Mouse (Mus musculus) heart, embryonic 16.5 days (tissue): ENCODE results near the gene Tubg2. TPM values are rescaled to one million over a fixed set of nuclear protein-coding genes. Genes with fewer than 3 reads are reported as not detected.

Source experiments
- ATAC-seq: fragments of 200-750 bp; cut with Nextera tagmentation; replicated peaks from 2 replicates; pipeline ENCODE4 v1.8.0; 2017; ENCODE audit warnings: moderate number of reproducible peaks; ENCODE audit not compliant: insufficient read depth, low FRiP score; ENCODE audit errors: extremely low read depth
- H3K27ac ChIP-seq: fragments of 300-500 bp; sonication (generic); 2 replicates; pipeline ENCODE4 v1.5.1; 2014; ENCODE audit warnings: mild to moderate bottlenecking, low read length, control low read depth, moderate library complexity
- H3K27me3 ChIP-seq: fragments of 300-500 bp; sonication (generic); 2 replicates; pipeline ENCODE4 v1.6.1; 2014; ENCODE audit warnings: low read length, mixed read lengths; ENCODE audit not compliant: control insufficient read depth, insufficient read depth
- H3K36me3 ChIP-seq: fragments of 300-500 bp; sonication (generic); 2 replicates; pipeline ENCODE4 v1.6.1; 2014; ENCODE audit not compliant: control insufficient read depth, insufficient read depth
- H3K4me1 ChIP-seq: fragments of 300-500 bp; sonication (generic); 2 replicates; pipeline ENCODE4 v1.6.1; 2014; ENCODE audit warnings: low read length, mixed read lengths; ENCODE audit not compliant: control insufficient read depth, insufficient read depth
- H3K4me2 ChIP-seq: fragments of 300-500 bp; sonication (generic); 2 replicates; pipeline ENCODE4 v1.6.1; 2014; ENCODE audit warnings: low read depth, mild to moderate bottlenecking, control low read depth, low read length
- H3K4me3 ChIP-seq: fragments of 300-500 bp; sonication (generic); 2 replicates; pipeline ENCODE4 v1.5.1; 2014; ENCODE audit warnings: mild to moderate bottlenecking, control low read depth, low read length
- H3K9ac ChIP-seq: fragments of 300-500 bp; sonication (generic); 2 replicates; pipeline ENCODE4 v1.6.1; 2014; ENCODE audit warnings: low read length, control low read depth
- H3K9me3 ChIP-seq: fragments of 300-500 bp; sonication (generic); replicated peaks from 2 replicates; pipeline ENCODE4 v1.6.1; 2016; ENCODE audit warnings: low read length; ENCODE audit not compliant: control insufficient read depth
- WGBS: fragments of 180-500 bp; shearing (Covaris S2); extraction: QIAGEN DNeasy Blood & Tissue Kit; methylation state at CpG from one replicate; pipeline ENCODE4 v1.1.7; 2014; 5-methylcytosine and 5-hydroxymethylcytosine counted together
- polyA plus RNA-seq: library from polyadenylated mRNA; unstranded; fragments of >200 nt; fragmentation: Nextera tagmentation; extraction: Ambion mirVana; gene quantifications from 2 replicates; pipeline ENCODE4 v1.2.1, GENCODE M21; 2015

Gene Tubg2
- polyA plus RNA-seq, result 3.0 and 3.3 TPM in 2 replicates

DNA sequence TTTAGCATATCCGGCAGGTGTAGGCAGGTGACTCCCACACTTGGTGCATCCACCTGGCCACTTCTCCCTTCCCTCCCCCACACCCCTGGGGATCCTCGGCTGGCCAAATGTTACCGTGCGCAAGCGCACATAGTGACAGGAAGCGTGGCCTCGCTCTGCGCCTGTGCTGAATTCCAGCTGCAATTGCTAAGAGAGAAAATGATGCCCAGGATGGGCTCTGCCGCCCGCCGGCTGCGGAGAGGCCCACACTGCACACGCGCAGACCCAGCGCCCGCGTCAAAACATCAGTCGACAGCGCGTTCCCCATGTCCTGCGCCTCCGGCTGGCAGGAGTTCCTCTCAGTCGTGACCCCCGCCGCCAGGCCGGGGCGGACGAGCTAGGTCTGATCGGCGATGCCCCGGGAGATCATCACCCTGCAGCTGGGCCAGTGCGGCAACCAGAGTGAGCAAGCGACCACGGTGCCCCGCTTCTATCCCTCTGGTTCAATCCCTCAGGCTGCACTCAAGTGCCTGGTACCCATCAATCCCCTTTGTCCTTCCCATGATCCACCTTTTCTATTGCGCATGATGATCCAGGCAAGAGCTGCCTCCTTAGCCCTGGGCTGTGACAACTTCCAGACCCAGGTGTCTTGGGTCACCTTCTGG, at the start of gene Tubg2:
Gene Tubg2, plus strand, starts transcription at position 180 of the 644 bp plus-strand sequence.
- no peaks in the 10 kb centered on the region for H3K9me3 ChIP-seq
- peak within 1 kb of the TSS; percentile 93 for H3K4me2 ChIP-seq
- no peaks in the 10 kb centered on the region for H3K27me3 ChIP-seq
- H3K4me1 ChIP-seq, result peaks cover 6% of the 10 kb centered on the region; the same call in 1 of the 2 replicates
- H3K27ac ChIP-seq, result peak within 1 kb of the TSS; percentile 39; the same call in 1 of the 2 replicates
- H3K4me3 ChIP-seq, result peak within 1 kb of the TSS; percentile 57
- 3% methylated on average over 36 of the region's 36 CpGs for WGBS
- ATAC-seq, result peak; percentile 74
- peak within 1 kb of the TSS; percentile 76 for H3K9ac ChIP-seq
- no peaks in the 10 kb centered on the region for H3K36me3 ChIP-seq

- Histone ChIP-seq H3K36me3 (no peaks in the 10 kb centered on the region), H3K4me2 (no peak overlapping the region), H3K9me3 (no peaks in the 10 kb centered on the region), H3K27me3 (no peaks in the 10 kb centered on the region), H3K4me3 (no peak overlapping the region), H3K27ac (no peak overlapping the region), H3K9ac (no peak overlapping the region), H3K4me1 (no peaks in the 10 kb centered on the region; the same call in 1 of the 2 replicates)
- no peak for ATAC-seq
- WGBS, result 80% methylated on average over 4 of the region's 4 CpGs
These were observed 46.4 kb upstream of the Tubg2 start for GRCm38 (mm10) chr11:101109351-101109750.

DNA sequence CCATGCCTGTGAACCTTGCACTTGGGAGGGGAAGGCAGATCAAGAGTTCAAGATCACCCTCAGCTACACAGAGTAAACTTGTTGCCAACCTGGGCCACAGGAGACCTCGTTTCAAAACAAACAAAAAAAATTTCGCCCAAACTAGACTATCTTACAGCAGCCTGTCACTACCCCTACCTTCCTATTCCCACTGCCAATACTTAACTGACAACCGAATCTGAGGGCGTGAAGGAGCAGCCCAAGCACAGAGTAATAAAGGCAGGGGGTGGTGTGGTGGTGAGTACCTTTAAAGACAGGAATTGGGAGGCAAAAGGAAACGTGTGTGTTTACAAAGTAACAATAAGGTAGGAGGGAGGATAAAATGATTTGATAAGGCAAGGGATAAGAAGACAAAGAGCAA, 45.0 kb upstream of the Tubg2 start:
- peaks cover 3% of the 10 kb centered on the region; the same call in 1 of the 2 replicates for H3K4me1 ChIP-seq
- no peak for ATAC-seq
- no peak overlapping the region for H3K4me3 ChIP-seq
- H3K9ac ChIP-seq, result no peak overlapping the region
- no peak overlapping the region for H3K27ac ChIP-seq
- 50% methylated on average over 5 of the region's 5 CpGs for WGBS
- no peaks in the 10 kb centered on the region for H3K9me3 ChIP-seq
- H3K4me2 ChIP-seq, result no peak overlapping the region
- no peaks in the 10 kb centered on the region for H3K27me3 ChIP-seq
- H3K36me3 ChIP-seq, result no peaks in the 10 kb centered on the region

GRCm38 (mm10) chr11:101111178-101111577, 44.5 kb upstream of the Tubg2 start:
- no peak overlapping the region for H3K4me2 ChIP-seq
- H3K4me1 ChIP-seq, result peaks cover 4% of the 10 kb centered on the region; the same call in 1 of the 2 replicates
- WGBS, result 88% methylated on average over 4 of the region's 4 CpGs
- ATAC-seq, result no peak
- no peak overlapping the region for H3K4me3 ChIP-seq
- H3K27ac ChIP-seq, result no peak overlapping the region
- H3K27me3 ChIP-seq, result no peaks in the 10 kb centered on the region
- no peaks in the 10 kb centered on the region for H3K36me3 ChIP-seq
- H3K9ac ChIP-seq, result no peak overlapping the region
- no peaks in the 10 kb centered on the region for H3K9me3 ChIP-seq

DNA sequence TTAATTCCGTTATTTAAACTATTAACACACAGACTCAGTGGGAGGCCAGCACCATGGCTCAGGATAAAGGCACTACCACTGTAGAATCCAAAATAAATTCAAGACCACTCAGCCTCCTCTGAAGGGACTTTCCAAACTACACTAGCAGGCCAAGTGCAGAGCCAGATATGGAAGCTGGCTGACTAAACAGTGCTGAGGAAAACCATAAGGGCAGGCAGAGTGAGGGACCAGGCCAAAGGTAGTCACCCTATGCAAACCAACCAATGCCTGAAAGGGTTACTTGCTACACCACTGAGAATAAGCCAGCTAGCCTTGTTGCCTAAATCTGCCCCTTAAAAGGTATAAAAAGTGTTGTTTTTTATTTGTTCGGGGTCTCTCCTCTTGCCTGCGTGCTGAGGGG, 43.5 kb upstream of the Tubg2 start:
- H3K4me2 ChIP-seq, result no peak overlapping the region
- peaks cover 4% of the 10 kb centered on the region; the same call in 1 of the 2 replicates for H3K4me1 ChIP-seq
- H3K9me3 ChIP-seq, result no peaks in the 10 kb centered on the region
- no peaks in the 10 kb centered on the region for H3K36me3 ChIP-seq
- WGBS, result 89% methylated on average over 3 of the region's 3 CpGs
- no peak overlapping the region for H3K27ac ChIP-seq
- H3K4me3 ChIP-seq, result no peak overlapping the region
- ATAC-seq, result no peak
- no peak overlapping the region for H3K9ac ChIP-seq
- no peaks in the 10 kb centered on the region for H3K27me3 ChIP-seq

DNA sequence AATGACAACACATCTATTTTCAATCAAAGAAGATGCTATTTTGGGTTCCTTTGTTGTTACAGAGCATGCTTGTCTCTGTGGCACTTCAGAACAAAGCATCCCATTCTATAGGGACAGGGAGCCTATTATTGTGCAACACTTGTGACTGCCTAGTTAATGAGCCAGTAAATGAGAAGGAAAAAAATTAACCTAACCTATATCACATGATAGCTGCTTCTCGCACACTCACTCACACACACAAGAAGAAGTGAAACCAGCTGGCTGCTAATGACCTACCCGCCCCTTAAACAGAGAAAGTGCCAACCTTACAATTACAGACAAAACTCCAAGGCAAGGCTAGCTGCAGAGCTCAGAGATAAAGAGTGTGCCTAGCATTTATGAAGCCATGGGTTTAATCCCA, 40.1 kb upstream of the Tubg2 start:
- H3K4me1 ChIP-seq, result peaks cover 17% of the 10 kb centered on the region
- no peak overlapping the region for H3K4me3 ChIP-seq
- H3K9ac ChIP-seq, result 0 out of 2 replicates have a peak overlapping the region, but pooled peaks have one; percentile 5
- H3K4me2 ChIP-seq, result no peak overlapping the region
- no peaks in the 10 kb centered on the region for H3K27me3 ChIP-seq
- no peak for ATAC-seq
- H3K36me3 ChIP-seq, result no peaks in the 10 kb centered on the region
- H3K27ac ChIP-seq, result no peak overlapping the region
- no peaks in the 10 kb centered on the region for H3K9me3 ChIP-seq
- 81% methylated on average over 2 of the region's 2 CpGs for WGBS

- ATAC-seq, result no peak
- H3K4me1 ChIP-seq, result peaks cover 28% of the 10 kb centered on the region
- H3K27me3 ChIP-seq, result no peaks in the 10 kb centered on the region
- H3K4me2 ChIP-seq, result peak overlapping the region; percentile 76
- peak overlapping the region; percentile 99 for H3K4me3 ChIP-seq
- H3K36me3 ChIP-seq, result peaks cover 8% of the 10 kb centered on the region; the same call in 1 of the 2 replicates
- H3K27ac ChIP-seq, result peak overlapping the region; percentile 21; the same call in 1 of the 2 replicates
- 18% methylated on average over 4 of the region's 4 CpGs for WGBS
- H3K9me3 ChIP-seq, result no peaks in the 10 kb centered on the region
- peak overlapping the region; percentile 96 for H3K9ac ChIP-seq
These were observed 37.6 kb upstream of the Tubg2 start for GRCm38 (mm10) chr11:101118105-101118504.

DNA sequence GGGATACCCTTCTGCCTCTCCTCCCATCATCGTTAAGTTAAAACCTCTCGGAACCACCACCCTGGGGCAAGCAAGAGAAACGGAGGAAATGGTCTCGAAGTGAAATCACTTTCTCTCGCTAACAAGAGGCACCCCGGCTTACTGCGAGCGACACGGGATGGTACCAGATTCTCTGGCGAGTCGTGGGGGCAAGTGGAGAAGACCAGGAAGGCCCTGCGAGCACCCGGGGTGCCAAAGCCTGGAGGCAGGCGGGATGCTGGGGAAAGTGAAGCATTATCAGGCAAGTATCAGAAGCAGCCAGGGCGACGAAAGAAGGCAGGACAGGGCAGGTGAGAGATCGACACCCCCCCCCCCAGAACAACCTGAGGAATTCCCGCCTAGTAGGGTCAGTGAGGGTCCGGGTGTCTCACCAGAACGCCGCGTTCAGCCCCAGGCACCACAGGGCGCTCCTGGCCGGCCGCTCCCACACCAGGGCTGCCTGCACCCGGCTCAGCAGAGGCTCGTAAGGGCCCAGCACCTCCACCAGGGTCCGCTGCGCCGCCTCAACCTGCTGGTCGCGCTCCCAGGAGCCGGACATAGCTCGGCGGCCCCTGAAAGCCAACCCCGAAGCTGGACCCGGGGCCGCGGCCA, 36.5 kb upstream of the Tubg2 start:
- Histone ChIP-seq H3K9ac (peak overlapping the region; percentile 96), H3K4me2 (peak overlapping the region; percentile 76), H3K36me3 (peaks cover 12% of the 10 kb centered on the region), H3K4me3 (peak overlapping the region; percentile 99), H3K27ac (peak overlapping the region; percentile 90), H3K9me3 (no peaks in the 10 kb centered on the region), H3K27me3 (no peaks in the 10 kb centered on the region), H3K4me1 (peaks cover 28% of the 10 kb centered on the region)
- ATAC-seq, result peak; percentile 69
- under 1% methylated on average over 39 of the region's 39 CpGs for WGBS
